ENCODE assay signal across 24 mouse cellular contexts in genomic region chr12:106177302-106177701, GRCm38 (mm10).
"Had no signal": no experiment of that assay in that cellular context is flagged by ENCODE, and none has a peak within 500 bp of the region (broad histone marks: within the 10 kb centered on the region; RNA-seq: fewer than 3 reads in every experiment).

No protein-coding gene starts in this region.

- H3K4me3 ChIP-seq: heart, adult 2 months; heart, embryonic 13.5 days; heart, embryonic 15.5 days; hindbrain, embryonic 13.5 days; hindbrain, embryonic 15.5 days; layer of hippocampus, adult 2 months; left cerebral cortex, adult 2 months; limb, embryonic 10.5 days; limb, embryonic 12.5 days had no signal

- ATAC-seq: hindbrain, postnatal 0 days; intestine, embryonic 16.5 days had no signal

- DNase-seq: gastrocnemius, postnatal 14 days; gastrocnemius, postnatal 36 days; heart, adult 11 months; heart, adult 2 months; heart, postnatal 14 days; heart, postnatal 36 days; kidney, adult 11 months; kidney, adult 2 months; kidney, postnatal 10 days; kidney, postnatal 25 days; kidney, postnatal 4 days; liver had no signal

- H3K27ac ChIP-seq: heart, adult 2 months; heart, embryonic 13.5 days; heart, embryonic 15.5 days; hindbrain, embryonic 15.5 days; hindbrain, postnatal 0 days; layer of hippocampus, adult 2 months; left cerebral cortex, adult 2 months; limb, embryonic 10.5 days; limb, embryonic 12.5 days had no signal

- H3K27me3 ChIP-seq: hindbrain, embryonic 15.5 days had no signal

- H3K9ac ChIP-seq: heart, embryonic 13.5 days; heart, embryonic 15.5 days; hindbrain, embryonic 13.5 days; hindbrain, embryonic 15.5 days; limb, embryonic 12.5 days had no signal

- H3K4me2 ChIP-seq: heart, embryonic 11.5 days; heart, embryonic 13.5 days; heart, embryonic 15.5 days; hindbrain, embryonic 13.5 days; hindbrain, embryonic 15.5 days; limb, embryonic 12.5 days; liver, embryonic 11.5 days had no signal

- H3K9me3 ChIP-seq: heart, embryonic 13.5 days; heart, embryonic 15.5 days; hindbrain, embryonic 13.5 days; hindbrain, embryonic 15.5 days; limb, embryonic 10.5 days had no signal

- H3K36me3 ChIP-seq: heart, embryonic 13.5 days; heart, embryonic 15.5 days; hindbrain, embryonic 13.5 days; hindbrain, embryonic 15.5 days; limb, embryonic 10.5 days; limb, embryonic 12.5 days had no signal
